Mouse (Mus musculus) C2C12 (cell line): ENCODE measurements around the gene Tbc1d1. TPM values are rescaled to one million over a fixed set of nuclear protein-coding genes. Genes with fewer than 3 reads are reported as not detected.

Source experiments
- H3K27me3 ChIP-seq: one replicate; pipeline ENCODE4 v1.6.1; 2011; ENCODE audit not compliant: control insufficient read depth, insufficient read depth, insufficient read length
- H3K36me3 ChIP-seq: one replicate; pipeline ENCODE4 v1.6.1; 2011; ENCODE audit not compliant: control insufficient read depth, insufficient read depth
- H3K4me3 ChIP-seq: one replicate; pipeline ENCODE4 v1.5.1; 2011; ENCODE audit warnings: mild to moderate bottlenecking, control low read depth; ENCODE audit not compliant: poor library complexity, insufficient read depth, severe bottlenecking
- H3K79me2 ChIP-seq: one replicate; pipeline ENCODE4 v1.6.1; 2011; ENCODE audit not compliant: control insufficient read depth, insufficient read depth
- H3K79me3 ChIP-seq: one replicate; pipeline ENCODE4 v1.6.1; 2011; ENCODE audit warnings: low read depth, control low read depth
- H3ac ChIP-seq: one replicate; pipeline ENCODE3; 2011; ENCODE audit warnings: low read depth; ENCODE audit not compliant: control insufficient read depth, insufficient read length
- CEBPB ChIP-seq: IDR thresholded peaks from one replicate; pipeline ENCODE4 v1.6.1; 2011; ENCODE audit warnings: low read depth, mild to moderate bottlenecking, control low read depth, moderate library complexity
- CTCF ChIP-seq: IDR thresholded peaks from one replicate; pipeline ENCODE4 v1.5.1; 2011; ENCODE audit not compliant: control insufficient read depth, insufficient read depth, insufficient read length
- FOSL1 ChIP-seq: IDR thresholded peaks from one replicate; pipeline ENCODE4 v1.8.0; 2011; ENCODE audit warnings: mild to moderate bottlenecking, low read length; ENCODE audit not compliant: poor library complexity, insufficient read depth, severe bottlenecking
- MAX ChIP-seq: IDR thresholded peaks from one replicate; pipeline ENCODE4 v1.6.1; 2011; ENCODE audit warnings: mild to moderate bottlenecking, control low read depth
- MYOD1 ChIP-seq: IDR thresholded peaks from one replicate; pipeline ENCODE4 v1.6.1; 2011; ENCODE audit warnings: low read depth; ENCODE audit not compliant: control insufficient read depth, insufficient read length
- MYOG ChIP-seq: IDR thresholded peaks from one replicate; pipeline ENCODE4 v1.6.1; 2011; ENCODE audit not compliant: control insufficient read depth, insufficient read length; ENCODE audit errors: extremely low read depth
- USF1 ChIP-seq: IDR thresholded peaks from one replicate; pipeline ENCODE4 v1.6.1; 2011; ENCODE audit warnings: low read depth, mild to moderate bottlenecking, control low read depth, moderate library complexity
- polyA plus RNA-seq: library from polyadenylated mRNA; unstranded; fragments of >200 nt; fragmentation: generic; extraction: Trizol; gene quantifications from one replicate; pipeline ENCODE4 v1.2.1, GENCODE M21; 2012; ENCODE audit warnings: missing spikeins

Gene Tbc1d1
- polyA plus RNA-seq, 1 experiment = 25.0 TPM

GRCm38 (mm10) chr5:64242795-64243455, 86.8 kb downstream of the Tbc1d1 start:
- H3K36me3 ChIP-seq = no peaks in the 10 kb centered on the region
- H3ac ChIP-seq = no peak overlapping the region
- TF ChIP-seq MYOD1 (peak; percentile 2), CTCF (no peak), MAX (peak; percentile 14), MYOG (no peak), FOSL1 (no peak)
- H3K4me3 ChIP-seq = no peak overlapping the region
- no peaks in the 10 kb centered on the region for H3K27me3 ChIP-seq
- peaks cover 93% of the 10 kb centered on the region for H3K79me2 ChIP-seq
- peaks cover 15% of the 10 kb centered on the region for H3K79me3 ChIP-seq

DNA sequence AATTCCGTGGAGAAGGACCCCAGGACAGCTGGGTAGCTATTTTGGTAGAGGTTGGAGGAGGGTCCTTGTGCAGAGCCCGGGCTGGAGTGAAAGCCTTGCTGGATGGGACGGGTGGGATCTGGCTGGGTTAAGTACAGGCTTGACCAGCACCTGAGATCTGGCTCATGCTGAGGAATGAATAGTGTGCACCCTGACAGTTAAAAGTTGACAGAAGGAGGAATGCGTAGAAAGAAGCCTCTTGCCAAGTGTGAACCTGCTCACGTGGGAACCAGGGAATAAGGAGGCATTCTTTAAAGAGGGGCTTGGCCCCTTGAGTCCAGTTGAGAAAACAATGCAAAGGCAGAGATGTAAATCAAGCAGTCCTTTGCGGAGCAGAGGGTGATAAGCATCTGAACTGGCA, 87.6 kb downstream of the Tbc1d1 start:
- H3K36me3 ChIP-seq = no peaks in the 10 kb centered on the region
- no peak overlapping the region for H3ac ChIP-seq
- H3K79me3 ChIP-seq = peaks cover 11% of the 10 kb centered on the region
- TF ChIP-seq CEBPB (no peak), USF1 (no peak), CTCF (no peak), FOSL1 (no peak)
- no peak overlapping the region for H3K4me3 ChIP-seq
- H3K79me2 ChIP-seq = peaks cover 86% of the 10 kb centered on the region
- H3K27me3 ChIP-seq = no peaks in the 10 kb centered on the region

DNA sequence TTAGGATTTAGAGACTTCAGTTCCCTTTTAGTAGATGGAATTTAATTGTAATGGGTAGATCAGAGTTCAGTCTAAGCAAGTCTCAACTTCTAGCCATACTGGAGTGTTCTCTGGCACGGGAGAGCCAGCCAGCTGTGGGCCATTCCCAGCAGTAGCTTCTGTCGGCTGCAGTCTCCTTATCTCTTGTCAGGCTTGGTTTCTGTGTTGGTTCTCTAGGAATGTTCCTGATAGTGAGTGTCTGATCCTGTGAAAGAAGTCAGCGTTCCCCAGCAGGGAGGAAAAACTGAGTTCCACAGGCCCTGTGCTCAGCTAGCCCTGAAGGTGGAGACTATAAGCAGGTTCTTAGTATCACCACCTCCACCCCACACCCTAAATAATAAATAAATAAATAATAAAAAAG, 88.2 kb downstream of the Tbc1d1 start:
- Histone ChIP-seq H3ac (no peak overlapping the region), H3K79me3 (peaks cover 10% of the 10 kb centered on the region), H3K27me3 (no peaks in the 10 kb centered on the region), H3K79me2 (peaks cover 80% of the 10 kb centered on the region), H3K36me3 (no peaks in the 10 kb centered on the region), H3K4me3 (no peak overlapping the region)
- no peak for TF ChIP-seq MAX
- TF ChIP-seq USF1 = no peak
- TF ChIP-seq MYOD1 = no peak
- TF ChIP-seq CEBPB = no peak
- no peak for TF ChIP-seq FOSL1
- TF ChIP-seq CTCF = no peak
- no peak for TF ChIP-seq MYOG

DNA sequence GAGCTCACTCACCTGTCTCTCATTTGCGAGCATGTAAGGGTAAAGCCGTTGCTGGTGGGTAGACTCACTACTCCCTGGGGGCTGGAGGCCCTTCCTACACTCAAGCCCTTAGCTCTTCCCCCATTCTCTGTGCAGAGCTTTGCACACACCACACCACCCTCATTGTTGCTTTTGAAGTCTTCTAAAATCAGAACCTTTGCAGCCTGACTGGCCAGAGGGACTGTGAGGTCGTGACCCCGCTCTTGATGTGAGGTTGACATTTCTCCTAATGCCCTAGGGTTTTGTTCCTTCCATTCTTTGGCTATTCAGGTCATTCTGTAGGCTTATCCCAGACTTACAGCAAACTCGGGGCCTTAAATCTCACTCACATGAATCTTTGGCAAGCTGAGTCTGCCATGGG, 88.6 kb downstream of the Tbc1d1 start:
- TF ChIP-seq MYOD1 (no peak), MAX (no peak), CEBPB (no peak), MYOG (no peak), CTCF (no peak)

DNA sequence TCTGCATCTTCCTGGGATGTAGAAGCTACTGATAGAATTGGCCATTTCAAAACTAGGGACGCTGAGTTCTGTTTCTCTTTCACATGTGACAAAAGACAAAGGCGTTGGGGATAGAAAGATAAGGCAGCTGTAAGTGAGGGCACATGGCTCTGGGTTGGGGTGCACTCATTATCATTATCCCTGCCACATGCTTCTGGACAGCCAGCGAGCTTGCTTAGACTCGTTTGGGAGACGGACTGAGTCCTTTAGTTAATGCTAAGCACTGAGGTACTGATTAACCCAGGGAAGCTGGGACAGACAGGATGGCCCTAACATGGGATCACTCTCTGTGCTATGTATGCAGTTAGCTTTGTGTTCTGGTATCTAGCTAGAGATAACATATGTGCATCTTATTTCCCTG, 95.3 kb downstream of the Tbc1d1 start:
- no peak overlapping the region for H3ac ChIP-seq
- TF ChIP-seq CTCF = no peak
- TF ChIP-seq FOSL1 = no peak
- no peak for TF ChIP-seq MAX
- TF ChIP-seq MYOD1 = no peak
- TF ChIP-seq MYOG = no peak
- no peak for TF ChIP-seq CEBPB
- no peak for TF ChIP-seq USF1

More for the DNA sequence above, 88.6 kb downstream of the Tbc1d1 start:
- H3K79me2 ChIP-seq = peaks cover 78% of the 10 kb centered on the region
- H3ac ChIP-seq = no peak overlapping the region
- peaks cover 12% of the 10 kb centered on the region for H3K79me3 ChIP-seq
- no peaks in the 10 kb centered on the region for H3K36me3 ChIP-seq
- no peaks in the 10 kb centered on the region for H3K27me3 ChIP-seq
- H3K4me3 ChIP-seq = no peak overlapping the region

DNA sequence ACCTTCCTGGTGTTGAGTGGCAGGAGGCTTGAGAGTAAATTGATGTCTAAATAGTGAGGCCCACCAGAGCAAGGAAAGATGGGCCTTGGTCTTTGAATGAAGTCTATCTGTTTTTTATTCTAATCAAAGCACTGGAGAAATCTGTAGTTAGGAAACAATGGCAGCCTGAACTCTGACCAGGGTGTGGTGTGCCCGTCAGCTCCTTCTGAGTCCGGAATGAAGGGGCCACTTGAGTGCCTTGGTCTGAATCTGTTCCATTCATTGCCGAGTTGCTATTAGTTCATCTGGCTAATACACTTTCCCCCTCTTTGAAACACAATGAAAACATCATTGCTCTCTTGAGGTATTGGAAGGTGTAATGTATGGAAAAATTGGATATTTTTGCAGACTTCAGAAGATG, 98.2 kb downstream of the Tbc1d1 start:
- Histone ChIP-seq H3K27me3 (no peaks in the 10 kb centered on the region), H3K79me2 (peaks cover 29% of the 10 kb centered on the region), H3K79me3 (peaks cover 9% of the 10 kb centered on the region), H3K4me3 (no peak overlapping the region), H3K36me3 (no peaks in the 10 kb centered on the region), H3ac (no peak overlapping the region)
- TF ChIP-seq USF1 (no peak), FOSL1 (no peak), MAX (no peak), CTCF (no peak), MYOD1 (no peak), MYOG (no peak), CEBPB (no peak)

More for the DNA sequence above, 95.3 kb downstream of the Tbc1d1 start:
- Histone ChIP-seq H3K27me3 (no peaks in the 10 kb centered on the region), H3K79me2 (peaks cover 40% of the 10 kb centered on the region), H3K36me3 (no peaks in the 10 kb centered on the region), H3K4me3 (no peak overlapping the region), H3K79me3 (peaks cover 9% of the 10 kb centered on the region)
